Mouse (Mus musculus) olfactory bulb, adult 2 months (tissue): ENCODE data around the gene Dpp6.

Source experiments
- CTCF ChIP-seq: fragments of 200-500 bp; IDR thresholded peaks from 2 replicates; pipeline ENCODE4 v1.5.1; 2012; ENCODE audit warnings: low read depth, mild to moderate bottlenecking, low read length, moderate library complexity; ENCODE audit not compliant: insufficient read depth
- POLR2A ChIP-seq: fragments of 200-500 bp; IDR thresholded peaks from 2 replicates; pipeline ENCODE4 v1.6.1; 2012; ENCODE audit warnings: mild to moderate bottlenecking, low read depth, low read length, moderate library complexity; ENCODE audit not compliant: insufficient read depth

DNA sequence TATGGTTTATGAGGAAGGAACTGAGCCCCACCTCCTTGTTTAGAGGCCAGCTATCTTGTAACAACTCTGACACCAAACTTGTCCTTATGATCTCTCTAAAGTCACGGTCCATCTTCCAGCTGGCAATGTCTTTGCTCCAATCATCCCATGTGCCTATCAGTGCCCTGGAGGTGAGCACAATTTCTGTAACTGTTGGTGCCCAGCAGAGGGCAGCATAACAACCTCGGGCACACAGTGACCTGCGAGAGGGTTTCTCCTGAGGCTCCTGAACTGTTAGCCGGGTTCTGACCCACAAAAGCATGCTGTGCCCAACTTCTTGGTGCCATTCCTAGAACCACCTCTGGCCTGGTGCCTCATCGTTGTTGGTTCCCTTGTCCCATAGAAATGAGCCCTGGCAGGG is 863.5 kb downstream of the Dpp6 start:
- TF ChIP-seq POLR2A (no peak), CTCF (peak; percentile 66)
